Mouse (Mus musculus) intestine, embryonic 16.5 days (tissue): ENCODE measurements around the gene Lrrc10. TPM values are rescaled to one million over a fixed set of nuclear protein-coding genes. Genes with fewer than 3 reads are reported as not detected.
"Not testable (repeated sequence)": the region's sequence is repeated elsewhere in the genome, so short reads cannot be mapped to it uniquely, and the experiment has no call there.

ENCODE experiments used
- ATAC-seq: fragments of 200-750 bp; cut with Nextera tagmentation; 2 replicates; pipeline ENCODE4 v1.8.0; 2017; ENCODE audit warnings: moderate TSS enrichment, moderate library complexity
- H3K27ac ChIP-seq: fragments of 300-500 bp; sonication (generic); 2 replicates; pipeline ENCODE4 v1.5.1; 2014; ENCODE audit warnings: mild to moderate bottlenecking, low read length
- H3K27me3 ChIP-seq: fragments of 300-500 bp; sonication (generic); replicated peaks from 2 replicates; pipeline ENCODE4 v1.6.1; 2014; ENCODE audit warnings: low read length, control low read depth, mixed read lengths; ENCODE audit not compliant: control insufficient read depth, insufficient read depth
- H3K36me3 ChIP-seq: fragments of 300-500 bp; sonication (generic); 2 replicates; pipeline ENCODE4 v1.6.1; 2014; ENCODE audit warnings: low read length, control low read depth; ENCODE audit not compliant: control insufficient read depth, insufficient read depth
- H3K4me1 ChIP-seq: fragments of 300-500 bp; sonication (generic); 2 replicates; pipeline ENCODE4 v1.6.1; 2014; ENCODE audit warnings: low read length, control low read depth, mixed read lengths; ENCODE audit not compliant: control insufficient read depth, insufficient read depth
- H3K4me2 ChIP-seq: fragments of 300-500 bp; sonication (generic); 2 replicates; pipeline ENCODE4 v1.6.1; 2014; ENCODE audit warnings: low read depth, low read length, control low read depth
- H3K4me3 ChIP-seq: fragments of 300-500 bp; sonication (generic); 2 replicates; pipeline ENCODE4 v1.5.1; 2014; ENCODE audit warnings: mild to moderate bottlenecking, low read length
- H3K9ac ChIP-seq: fragments of 300-500 bp; sonication (generic); 2 replicates; pipeline ENCODE4 v1.6.1; 2014; ENCODE audit warnings: low read depth, low read length
- H3K9me3 ChIP-seq: fragments of 300-500 bp; sonication (generic); 2 replicates; pipeline ENCODE4 v1.6.1; 2016; ENCODE audit warnings: low read length, control low read depth; ENCODE audit not compliant: control insufficient read depth
- WGBS: fragments of 180-500 bp; shearing (Covaris S2); extraction: QIAGEN DNeasy Blood & Tissue Kit; methylation state at CpG from one replicate; pipeline ENCODE4 v1.1.7; 2014; 5-methylcytosine and 5-hydroxymethylcytosine counted together
- polyA plus RNA-seq: library from polyadenylated mRNA; unstranded; fragments of >200 nt; fragmentation: Nextera tagmentation; extraction: Ambion mirVana; gene quantifications from 2 replicates; pipeline ENCODE4 v1.2.1, GENCODE M21; 2015

Gene Lrrc10
- polyA plus RNA-seq, 1 experiment from 2014 or later = not detected

DNA sequence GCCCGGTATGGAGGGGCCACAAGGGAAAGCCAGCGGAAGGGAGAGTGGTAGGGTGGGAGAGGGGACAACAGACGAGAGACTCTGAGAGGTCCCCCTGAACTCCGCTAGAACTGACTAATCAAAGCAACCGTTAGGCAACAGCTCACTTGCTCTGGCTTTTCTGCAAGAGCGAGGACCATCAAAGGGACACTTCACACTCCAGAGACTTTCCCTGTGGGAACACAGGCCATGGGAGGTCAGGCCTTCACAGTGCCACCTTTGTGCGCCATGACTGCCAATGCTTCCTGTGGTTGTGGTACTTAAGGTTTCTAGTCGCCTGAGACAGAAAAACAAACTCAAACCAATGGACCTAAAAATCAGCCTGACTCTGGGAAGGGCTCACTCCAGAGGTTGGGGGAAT, 34.1 kb upstream of the Lrrc10 start:
- no peak for ATAC-seq
- H3K4me3 ChIP-seq = no peak overlapping the region
- H3K27me3 ChIP-seq = no peaks in the 10 kb centered on the region
- H3K9me3 ChIP-seq = no peaks in the 10 kb centered on the region
- 79% methylated on average over 8 of the region's 8 CpGs for WGBS
- H3K27ac ChIP-seq = no peak overlapping the region
- H3K4me1 ChIP-seq = peaks cover 5% of the 10 kb centered on the region; the same call in 1 of the 2 replicates
- H3K4me2 ChIP-seq = no peak overlapping the region
- H3K36me3 ChIP-seq = no peaks in the 10 kb centered on the region
- no peak overlapping the region for H3K9ac ChIP-seq

DNA sequence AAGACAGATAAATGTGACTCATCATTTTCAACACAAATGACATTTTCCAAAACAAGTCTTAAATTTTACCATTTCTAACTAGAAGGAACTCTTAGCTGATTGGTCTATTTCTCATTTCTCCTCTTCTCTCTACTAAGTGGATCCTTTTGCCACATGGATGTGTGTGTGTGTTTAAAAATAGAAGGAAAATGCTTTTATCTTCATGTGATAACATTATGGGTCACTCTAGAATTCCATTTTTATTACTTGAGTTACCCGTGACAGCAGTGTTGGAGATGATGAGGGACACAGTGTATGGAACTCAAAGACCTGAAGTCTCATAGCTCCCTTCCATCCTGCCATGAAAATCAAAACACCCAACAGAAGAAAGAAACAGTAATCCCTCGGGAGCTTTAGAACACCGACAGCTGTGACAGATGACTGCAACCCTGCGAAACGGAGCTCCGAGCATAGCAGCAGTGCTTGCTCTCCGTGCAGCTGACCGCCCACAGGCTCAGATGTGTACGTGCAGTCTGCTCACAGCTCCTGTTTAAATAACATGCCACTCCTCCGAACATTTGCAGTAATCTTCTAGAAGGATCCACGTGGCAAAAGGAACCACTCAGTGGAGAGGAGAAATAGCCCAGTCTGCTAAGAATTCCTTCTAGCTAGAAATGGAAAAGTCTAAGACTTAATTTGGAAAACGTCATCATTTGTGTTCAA, 31.3 kb upstream of the Lrrc10 start:
- ATAC-seq = peak; percentile 96
- H3K9ac ChIP-seq = no peak overlapping the region; the same call in 1 of the 2 replicates

GRCm38 (mm10) chr10:117014565-117014964, 30.6 kb upstream of the Lrrc10 start:
- no peak for ATAC-seq
- no peak overlapping the region for H3K27ac ChIP-seq

More for the DNA sequence above, 31.3 kb upstream of the Lrrc10 start:
- Histone ChIP-seq H3K9me3 (no peaks in the 10 kb centered on the region), H3K4me3 (peak overlapping the region; percentile 16; the same call in 1 of the 2 replicates), H3K4me2 (peak overlapping the region; percentile 30), H3K4me1 (peaks cover 5% of the 10 kb centered on the region; the same call in 1 of the 2 replicates), H3K27ac (no peak overlapping the region), H3K36me3 (no peaks in the 10 kb centered on the region), H3K27me3 (no peaks in the 10 kb centered on the region)
- 11% methylated on average over 12 of the region's 12 CpGs for WGBS

GRCm38 (mm10) chr10:117018281-117018840, 26.8 kb upstream of the Lrrc10 start:
- H3K4me2 ChIP-seq = no peak overlapping the region
- no peak for ATAC-seq
- no peaks in the 10 kb centered on the region for H3K9me3 ChIP-seq
- no peak overlapping the region for H3K4me3 ChIP-seq
- peaks cover 5% of the 10 kb centered on the region; the same call in 1 of the 2 replicates for H3K4me1 ChIP-seq
- H3K27ac ChIP-seq = no peak overlapping the region
- no peak overlapping the region for H3K9ac ChIP-seq
- no peaks in the 10 kb centered on the region for H3K27me3 ChIP-seq
- WGBS = 71% methylated on average over 7 of the region's 7 CpGs
- H3K36me3 ChIP-seq = no peaks in the 10 kb centered on the region

More at GRCm38 (mm10) chr10:117014565-117014964, 30.6 kb upstream of the Lrrc10 start:
- 79% methylated on average over 5 of the region's 5 CpGs for WGBS
- Histone ChIP-seq H3K27me3 (no peaks in the 10 kb centered on the region), H3K36me3 (no peaks in the 10 kb centered on the region), H3K9ac (no peak overlapping the region), H3K4me2 (no peak overlapping the region), H3K4me1 (peaks cover 5% of the 10 kb centered on the region; the same call in 1 of the 2 replicates), H3K9me3 (no peaks in the 10 kb centered on the region), H3K4me3 (no peak overlapping the region)

- no peaks in the 10 kb centered on the region for H3K36me3 ChIP-seq
- H3K4me2 ChIP-seq = no peak overlapping the region
- 0 out of 2 replicates have a peak, but pooled peaks cover 6% of the 10 kb centered on the region for H3K4me1 ChIP-seq
- H3K9ac ChIP-seq = no peak overlapping the region
- no peak for ATAC-seq
- WGBS = 37% methylated on average over 21 of the region's 21 CpGs
- no peaks in the 10 kb centered on the region for H3K27me3 ChIP-seq
- H3K9me3 ChIP-seq = no peaks in the 10 kb centered on the region
- H3K27ac ChIP-seq = no peak overlapping the region
- no peak overlapping the region for H3K4me3 ChIP-seq
Observed at GRCm38 (mm10) chr10:117021020-117021754, 24.0 kb upstream of the Lrrc10 start.

- H3K27ac ChIP-seq = no peak overlapping the region
- peak overlapping the region; percentile 49 for H3K4me2 ChIP-seq
- ATAC-seq = peak; percentile 42; the same call in 1 of the 2 replicates
- H3K9ac ChIP-seq = no peak overlapping the region
- peak overlapping the region; percentile 30 for H3K4me3 ChIP-seq
- WGBS = 31% methylated on average over 16 of the region's 16 CpGs
- H3K9me3 ChIP-seq = no peaks in the 10 kb centered on the region
- H3K36me3 ChIP-seq = no peaks in the 10 kb centered on the region
- 0 out of 2 replicates have a peak, but pooled peaks cover 6% of the 10 kb centered on the region for H3K4me1 ChIP-seq
- no peaks in the 10 kb centered on the region for H3K27me3 ChIP-seq
Observed at GRCm38 (mm10) chr10:117023693-117024092, 21.4 kb upstream of the Lrrc10 start.

DNA sequence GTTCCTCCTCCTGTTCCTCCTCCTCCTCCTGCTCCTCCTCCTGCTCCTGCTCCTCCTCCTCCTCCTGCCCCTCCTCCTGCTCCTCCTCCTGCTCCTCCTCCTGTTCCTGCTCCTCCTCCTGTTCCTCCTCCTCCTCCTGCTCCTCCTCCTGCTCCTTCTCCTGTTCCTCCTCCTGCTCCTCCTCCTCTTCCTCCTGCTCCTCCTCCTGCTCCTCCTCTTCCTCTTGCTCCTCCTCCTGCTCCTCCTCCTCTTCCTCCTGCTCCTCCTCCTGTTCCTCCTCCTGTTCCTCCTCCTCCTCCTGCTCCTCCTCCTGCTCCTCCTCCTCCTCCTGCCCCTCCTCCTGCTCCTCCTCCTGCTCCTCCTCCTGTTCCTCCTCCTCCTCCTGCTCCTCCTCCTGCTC, 19.4 kb upstream of the Lrrc10 start:
- H3K27ac ChIP-seq, H3K4me3 ChIP-seq, H3K27me3 ChIP-seq, ATAC-seq, H3K9ac ChIP-seq, H3K4me1 ChIP-seq, H3K4me2 ChIP-seq, H3K36me3 ChIP-seq, H3K9me3 ChIP-seq: not testable (repeated sequence)

GRCm38 (mm10) chr10:117026176-117026575, 19.0 kb upstream of the Lrrc10 start:
- Histone ChIP-seq H3K27me3 (no peaks in the 10 kb centered on the region), H3K9ac (no peak overlapping the region), H3K4me2 (no peak overlapping the region), H3K36me3 (no peaks in the 10 kb centered on the region), H3K9me3 (no peaks in the 10 kb centered on the region), H3K4me1 (0 out of 2 replicates have a peak, but pooled peaks cover 6% of the 10 kb centered on the region), H3K4me3 (no peak overlapping the region), H3K27ac (no peak overlapping the region)
- WGBS = 80% methylated on average over 8 of the region's 8 CpGs
- no peak for ATAC-seq

DNA sequence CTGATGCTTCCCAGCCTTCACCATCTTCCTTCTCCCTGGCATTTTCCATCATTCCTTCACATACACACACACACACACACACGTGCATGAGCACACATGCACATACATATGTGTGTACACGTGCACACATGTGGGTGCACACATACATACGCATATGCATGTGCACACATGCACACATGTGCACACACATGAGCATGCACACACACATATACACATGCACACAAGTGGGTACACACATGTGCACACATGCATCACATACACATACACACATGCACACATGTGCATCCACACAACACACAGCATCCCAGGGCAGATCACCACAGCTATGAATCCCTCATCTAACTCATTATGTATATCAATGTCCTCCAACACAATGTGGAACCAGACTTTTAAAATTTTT, 14.0 kb upstream of the Lrrc10 start:
- Histone ChIP-seq H3K9ac (no peak overlapping the region), H3K36me3 (no peaks in the 10 kb centered on the region), H3K4me1 (no peaks in the 10 kb centered on the region), H3K27me3 (no peaks in the 10 kb centered on the region), H3K27ac (no peak overlapping the region), H3K4me2 (no peak overlapping the region), H3K9me3 (no peaks in the 10 kb centered on the region), H3K4me3 (no peak overlapping the region)
- 93% methylated on average over 3 of the region's 3 CpGs for WGBS
- ATAC-seq = no peak
